Mouse (Mus musculus): ENCODE results near the gene Ccnf. TPM values are rescaled to one million over a fixed set of nuclear protein-coding genes. Genes with fewer than 3 reads are reported as not detected.

Gene Ccnf
- polyA plus RNA-seq, 1 experiment from 2014 or later, result 95.6 TPM

GRCm38 (mm10) chr17:24264766-24265165 is 13.5 kb upstream of the Ccnf start:
- no peak overlapping the region for H3K4me3 ChIP-seq (ENCODE audit: low read depth, low read length)
- 79% methylated on average over 2 of the region's 2 CpGs for whole genome bisulfite sequencing
- H3K4me2 ChIP-seq, result no peak overlapping the region
- no peaks in the 10 kb centered on the region for H3K9me3 ChIP-seq (ENCODE audit: control insufficient read depth, low read length)
- no peaks in the 10 kb centered on the region for H3K27me3 ChIP-seq (replicated peaks; ENCODE audit: control insufficient read depth, insufficient read depth, low read length)
- ATAC-seq (replicated peaks; ENCODE audit: low FRiP score) (no peak), DNase-seq (ENCODE audit: low spot score) (no peak)
- H3K9ac ChIP-seq (ENCODE audit: low read depth, low read length), result no peak overlapping the region
- H3K27ac ChIP-seq (ENCODE audit: low read depth, low read length), result no peak overlapping the region
- H3K36me3 ChIP-seq (ENCODE audit: control insufficient read depth, insufficient read depth, low read length), result no peaks in the 10 kb centered on the region
- no peaks in the 10 kb centered on the region for H3K4me1 ChIP-seq (replicated peaks; ENCODE audit: control insufficient read depth, insufficient read depth, low read length)

- DNase-seq (ENCODE audit: low spot score) (no peak), ATAC-seq (replicated peaks; ENCODE audit: low FRiP score) (no peak)
- H3K9me3 ChIP-seq (ENCODE audit: control insufficient read depth, low read length), result no peaks in the 10 kb centered on the region
- H3K9ac ChIP-seq (ENCODE audit: low read depth, low read length), result no peak overlapping the region
- no peaks in the 10 kb centered on the region for H3K4me1 ChIP-seq (replicated peaks; ENCODE audit: control insufficient read depth, insufficient read depth, low read length)
- H3K27ac ChIP-seq (ENCODE audit: low read depth, low read length), result no peak overlapping the region
- no peaks in the 10 kb centered on the region for H3K27me3 ChIP-seq (replicated peaks; ENCODE audit: control insufficient read depth, insufficient read depth, low read length)
- H3K4me3 ChIP-seq (ENCODE audit: low read depth, low read length), result no peak overlapping the region
- H3K4me2 ChIP-seq, result no peak overlapping the region
- WGBS, result 36% methylated on average over 4 of the region's 4 CpGs
- H3K36me3 ChIP-seq (ENCODE audit: control insufficient read depth, insufficient read depth, low read length), result no peaks in the 10 kb centered on the region
These were observed 9.2 kb upstream of the Ccnf start for GRCm38 (mm10) chr17:24260516-24260915.

- no peaks in the 10 kb centered on the region for H3K4me1 ChIP-seq (replicated peaks; ENCODE audit: control insufficient read depth, insufficient read depth, low read length)
- no peak for ATAC-seq (replicated peaks; ENCODE audit: low FRiP score)
- no peak for DNase-seq (ENCODE audit: low spot score)
- WGBS, result 54% methylated on average over 5 of the region's 5 CpGs
- H3K4me2 ChIP-seq, result no peak overlapping the region
- H3K27me3 ChIP-seq (replicated peaks; ENCODE audit: control insufficient read depth, insufficient read depth, low read length), result no peaks in the 10 kb centered on the region
- no peaks in the 10 kb centered on the region for H3K9me3 ChIP-seq (ENCODE audit: control insufficient read depth, low read length)
- no peak overlapping the region for H3K27ac ChIP-seq (ENCODE audit: low read depth, low read length)
- H3K4me3 ChIP-seq (ENCODE audit: low read depth, low read length), result no peak overlapping the region
- H3K9ac ChIP-seq (ENCODE audit: low read depth, low read length), result no peak overlapping the region
- H3K36me3 ChIP-seq (ENCODE audit: control insufficient read depth, insufficient read depth, low read length), result no peaks in the 10 kb centered on the region
These were observed 8.4 kb upstream of the Ccnf start for GRCm38 (mm10) chr17:24259702-24260101.

GRCm38 (mm10) chr17:24258981-24259380 is 7.7 kb upstream of the Ccnf start:
- Histone ChIP-seq H3K9me3 (ENCODE audit: control insufficient read depth, low read length) (no peaks in the 10 kb centered on the region), H3K27ac (ENCODE audit: low read depth, low read length) (no peak overlapping the region), H3K4me3 (ENCODE audit: low read depth, low read length) (no peak overlapping the region), H3K9ac (ENCODE audit: low read depth, low read length) (no peak overlapping the region), H3K27me3 (replicated peaks; ENCODE audit: control insufficient read depth, insufficient read depth, low read length) (no peaks in the 10 kb centered on the region), H3K36me3 (ENCODE audit: control insufficient read depth, insufficient read depth, low read length) (no peaks in the 10 kb centered on the region), H3K4me1 (replicated peaks; ENCODE audit: control insufficient read depth, insufficient read depth, low read length) (no peaks in the 10 kb centered on the region), H3K4me2 (no peak overlapping the region)
- DNase-seq (ENCODE audit: low spot score) (no peak), ATAC-seq (replicated peaks; ENCODE audit: low FRiP score) (no peak)
- 67% methylated on average over 4 of the region's 4 CpGs for WGBS

GRCm38 (mm10) chr17:24252329-24252728 is 1.0 kb upstream of the Ccnf start:
- Histone ChIP-seq H3K36me3 (ENCODE audit: control insufficient read depth, insufficient read depth, low read length) (peaks cover 17% of the 10 kb centered on the region), H3K27me3 (replicated peaks; ENCODE audit: control insufficient read depth, insufficient read depth, low read length) (no peaks in the 10 kb centered on the region), H3K4me2 (peak overlapping the region; percentile 94; the same call in 1 of the 2 replicates), H3K9ac (ENCODE audit: low read depth, low read length) (peak overlapping the region; percentile 91), H3K27ac (ENCODE audit: low read depth, low read length) (no peak overlapping the region), H3K4me1 (replicated peaks; ENCODE audit: control insufficient read depth, insufficient read depth, low read length) (peaks cover 12% of the 10 kb centered on the region), H3K4me3 (ENCODE audit: low read depth, low read length) (no peak overlapping the region; the same call in 1 of the 2 replicates), H3K9me3 (ENCODE audit: control insufficient read depth, low read length) (no peaks in the 10 kb centered on the region; the same call in 1 of the 2 replicates)
- DNase-seq (ENCODE audit: low spot score), result no peak
- 96% methylated on average over 2 of the region's 2 CpGs for WGBS
- no peak for ATAC-seq (replicated peaks; ENCODE audit: low FRiP score)

- Histone ChIP-seq H3K36me3 (ENCODE audit: control insufficient read depth, insufficient read depth, low read length) (peaks cover 26% of the 10 kb centered on the region), H3K4me2 (peak overlapping the region; percentile 99), H3K9ac (ENCODE audit: low read depth, low read length) (peak overlapping the region; percentile 83), H3K4me3 (ENCODE audit: low read depth, low read length) (peak overlapping the region; percentile 79), H3K9me3 (ENCODE audit: control insufficient read depth, low read length) (no peaks in the 10 kb centered on the region; the same call in 1 of the 2 replicates), H3K27me3 (replicated peaks; ENCODE audit: control insufficient read depth, insufficient read depth, low read length) (no peaks in the 10 kb centered on the region), H3K4me1 (replicated peaks; ENCODE audit: control insufficient read depth, insufficient read depth, low read length) (peaks cover 12% of the 10 kb centered on the region), H3K27ac (ENCODE audit: low read depth, low read length) (peak overlapping the region; percentile 72)
- WGBS, result under 1% methylated on average over 32 of the region's 32 CpGs
- DNase-seq (ENCODE audit: low spot score) (no peak), ATAC-seq (replicated peaks; ENCODE audit: low FRiP score) (no peak; the same call in none of the 2 replicates)
These were observed 330 bp downstream of the Ccnf start for GRCm38 (mm10) chr17:24250988-24251319.

GRCm38 (mm10) chr17:24248641-24249040 is 2.6 kb downstream of the Ccnf start:
- no peak overlapping the region for H3K27ac ChIP-seq (ENCODE audit: low read depth, low read length)
- DNase-seq (ENCODE audit: low spot score) (no peak), ATAC-seq (replicated peaks; ENCODE audit: low FRiP score) (no peak)
- H3K4me2 ChIP-seq, result peak overlapping the region; percentile 99; the same call in 1 of the 2 replicates
- 93% methylated on average over 2 of the region's 2 CpGs for WGBS
- H3K9ac ChIP-seq (ENCODE audit: low read depth, low read length), result no peak overlapping the region
- H3K4me1 ChIP-seq (replicated peaks; ENCODE audit: control insufficient read depth, insufficient read depth, low read length), result peaks cover 12% of the 10 kb centered on the region
- no peak overlapping the region for H3K4me3 ChIP-seq (ENCODE audit: low read depth, low read length)
- H3K27me3 ChIP-seq (replicated peaks; ENCODE audit: control insufficient read depth, insufficient read depth, low read length), result no peaks in the 10 kb centered on the region
- H3K36me3 ChIP-seq (ENCODE audit: control insufficient read depth, insufficient read depth, low read length), result peaks cover 44% of the 10 kb centered on the region
- H3K9me3 ChIP-seq (ENCODE audit: control insufficient read depth, low read length), result peaks cover 8% of the 10 kb centered on the region

GRCm38 (mm10) chr17:24244061-24244460 is 7.2 kb downstream of the Ccnf start:
- ATAC-seq (replicated peaks; ENCODE audit: low FRiP score) (no peak), DNase-seq (ENCODE audit: low spot score) (no peak)
- 95% methylated on average over 8 of the region's 8 CpGs for WGBS
- Histone ChIP-seq H3K36me3 (ENCODE audit: control insufficient read depth, insufficient read depth, low read length) (peaks cover 80% of the 10 kb centered on the region), H3K4me3 (ENCODE audit: low read depth, low read length) (no peak overlapping the region), H3K27ac (ENCODE audit: low read depth, low read length) (no peak overlapping the region), H3K27me3 (replicated peaks; ENCODE audit: control insufficient read depth, insufficient read depth, low read length) (no peaks in the 10 kb centered on the region), H3K9ac (ENCODE audit: low read depth, low read length) (no peak overlapping the region), H3K9me3 (ENCODE audit: control insufficient read depth, low read length) (peaks cover 10% of the 10 kb centered on the region), H3K4me1 (replicated peaks; ENCODE audit: control insufficient read depth, insufficient read depth, low read length) (no peaks in the 10 kb centered on the region), H3K4me2 (no peak overlapping the region)

- Histone ChIP-seq H3K27ac (ENCODE audit: low read depth, low read length) (no peak overlapping the region), H3K4me2 (no peak overlapping the region), H3K9me3 (ENCODE audit: control insufficient read depth, low read length) (peaks cover 10% of the 10 kb centered on the region), H3K9ac (ENCODE audit: low read depth, low read length) (no peak overlapping the region), H3K4me1 (replicated peaks; ENCODE audit: control insufficient read depth, insufficient read depth, low read length) (no peaks in the 10 kb centered on the region), H3K4me3 (ENCODE audit: low read depth, low read length) (no peak overlapping the region), H3K36me3 (ENCODE audit: control insufficient read depth, insufficient read depth, low read length) (peaks cover 80% of the 10 kb centered on the region), H3K27me3 (replicated peaks; ENCODE audit: control insufficient read depth, insufficient read depth, low read length) (no peaks in the 10 kb centered on the region)
- DNase-seq (ENCODE audit: low spot score) (no peak), ATAC-seq (replicated peaks; ENCODE audit: low FRiP score) (no peak)
- WGBS, result 83% methylated on average over 4 of the region's 4 CpGs
These were observed 7.8 kb downstream of the Ccnf start for GRCm38 (mm10) chr17:24243311-24243969.
